Mouse (Mus musculus) ES-Bruce4 (cell line): ENCODE data around the gene Nrg3. TPM values are rescaled to one million over a fixed set of nuclear protein-coding genes. Genes with fewer than 3 reads are reported as not detected.

Source experiments
- H3K27ac ChIP-seq: 2 replicates; pipeline ENCODE4 v1.5.1; 2012; ENCODE audit warnings: low read length, inconsistent platforms; ENCODE audit not compliant: insufficient read depth
- H3K27me3 ChIP-seq: 2 replicates; pipeline ENCODE4 v1.6.1; 2012; ENCODE audit warnings: mild to moderate bottlenecking, low read length, inconsistent platforms; ENCODE audit not compliant: control insufficient read depth, poor library complexity, insufficient read depth, severe bottlenecking
- H3K36me3 ChIP-seq: 2 replicates; pipeline ENCODE4 v1.6.1; 2012; ENCODE audit warnings: inconsistent platforms, mild to moderate bottlenecking, low read length, moderate library complexity; ENCODE audit not compliant: control insufficient read depth, poor library complexity, insufficient read depth, severe bottlenecking
- H3K4me1 ChIP-seq: one replicate; pipeline ENCODE4 v1.8.1; 2011; ENCODE audit warnings: low read length; ENCODE audit not compliant: control insufficient read depth, insufficient read depth
- H3K4me3 ChIP-seq: 2 replicates; pipeline ENCODE4 v1.5.1; 2011; ENCODE audit warnings: low read depth, mild to moderate bottlenecking, low read length
- H3K9ac ChIP-seq: 2 replicates; pipeline ENCODE4 v1.6.1; 2012; ENCODE audit warnings: low read depth, mild to moderate bottlenecking, inconsistent platforms; ENCODE audit not compliant: poor library complexity, severe bottlenecking
- H3K9me3 ChIP-seq: replicated peaks from 2 replicates; pipeline ENCODE4 v1.6.1; 2012; ENCODE audit warnings: mild to moderate bottlenecking, low read length, inconsistent platforms; ENCODE audit not compliant: control insufficient read depth, poor library complexity, insufficient read depth, severe bottlenecking
- CTCF ChIP-seq: IDR thresholded peaks from one replicate; pipeline ENCODE4 v1.8.1; 2011; ENCODE audit warnings: low read depth, low read length
- EP300 ChIP-seq: IDR thresholded peaks from 2 replicates; pipeline ENCODE4 v1.6.1; 2011; ENCODE audit warnings: low read depth, low read length; ENCODE audit not compliant: insufficient read depth
- POLR2A ChIP-seq: IDR thresholded peaks from one replicate; pipeline ENCODE4 v1.8.1; 2011; ENCODE audit warnings: low read length; ENCODE audit not compliant: insufficient read depth
- polyA plus RNA-seq: library from polyadenylated mRNA; stranded (reverse); fragments of >200 nt; gene quantifications from 2 replicates; pipeline ENCODE4 v1.2.4, GENCODE M21; 2011; ENCODE audit warnings: low read depth; ENCODE audit not compliant: missing spikeins, insufficient read depth, insufficient read length

The Nrg3 gene
- polyA plus RNA-seq, 1 experiment = not detected

- Histone ChIP-seq H3K9me3 (no peaks in the 10 kb centered on the region), H3K4me3 (no peak overlapping the region), H3K27me3 (no peaks in the 10 kb centered on the region), H3K9ac (no peak overlapping the region), H3K27ac (no peak overlapping the region), H3K36me3 (no peaks in the 10 kb centered on the region), H3K4me1 (no peaks in the 10 kb centered on the region)
- no peak for TF ChIP-seq EP300
- no peak for TF ChIP-seq CTCF
- no peak for TF ChIP-seq POLR2A
Observed at GRCm38 (mm10) chr14:38629671-38630070, 843.2 kb downstream of the Nrg3 start.

GRCm38 (mm10) chr14:38628862-38629619, 843.8 kb downstream of the Nrg3 start:
- Histone ChIP-seq H3K27ac (no peak overlapping the region), H3K9ac (no peak overlapping the region)
- no peak for TF ChIP-seq CTCF
- TF ChIP-seq EP300 = no peak
- TF ChIP-seq POLR2A = no peak

GRCm38 (mm10) chr14:38616969-38617368, 855.9 kb downstream of the Nrg3 start:
- Histone ChIP-seq H3K9me3 (no peaks in the 10 kb centered on the region), H3K27ac (no peak overlapping the region), H3K9ac (no peak overlapping the region), H3K36me3 (no peaks in the 10 kb centered on the region), H3K4me3 (no peak overlapping the region), H3K4me1 (no peaks in the 10 kb centered on the region), H3K27me3 (no peaks in the 10 kb centered on the region)
- no peak for TF ChIP-seq CTCF
- TF ChIP-seq EP300 = no peak
- no peak for TF ChIP-seq POLR2A

More at GRCm38 (mm10) chr14:38628862-38629619, 843.8 kb downstream of the Nrg3 start:
- no peak overlapping the region for H3K4me3 ChIP-seq
- no peaks in the 10 kb centered on the region for H3K36me3 ChIP-seq
- H3K9me3 ChIP-seq = no peaks in the 10 kb centered on the region
- no peaks in the 10 kb centered on the region for H3K4me1 ChIP-seq
- no peaks in the 10 kb centered on the region for H3K27me3 ChIP-seq

GRCm38 (mm10) chr14:38597735-38598134, 875.2 kb downstream of the Nrg3 start:
- no peaks in the 10 kb centered on the region for H3K27me3 ChIP-seq
- no peak overlapping the region for H3K4me3 ChIP-seq
- TF ChIP-seq POLR2A = no peak
- TF ChIP-seq EP300 = no peak
- TF ChIP-seq CTCF = no peak
- no peak overlapping the region for H3K9ac ChIP-seq
- H3K36me3 ChIP-seq = no peaks in the 10 kb centered on the region
- no peaks in the 10 kb centered on the region for H3K4me1 ChIP-seq
- no peak overlapping the region for H3K27ac ChIP-seq
- H3K9me3 ChIP-seq = no peaks in the 10 kb centered on the region

GRCm38 (mm10) chr14:38594297-38594696, 878.6 kb downstream of the Nrg3 start:
- H3K4me1 ChIP-seq = no peaks in the 10 kb centered on the region
- H3K9me3 ChIP-seq = no peaks in the 10 kb centered on the region
- H3K27ac ChIP-seq = no peak overlapping the region
- TF ChIP-seq POLR2A = no peak
- TF ChIP-seq CTCF = no peak
- TF ChIP-seq EP300 = no peak
- H3K9ac ChIP-seq = no peak overlapping the region
- H3K4me3 ChIP-seq = no peak overlapping the region
- no peaks in the 10 kb centered on the region for H3K27me3 ChIP-seq
- H3K36me3 ChIP-seq = no peaks in the 10 kb centered on the region

GRCm38 (mm10) chr14:38576796-38577195, 896.1 kb downstream of the Nrg3 start:
- no peaks in the 10 kb centered on the region for H3K9me3 ChIP-seq
- H3K4me3 ChIP-seq = no peak overlapping the region
- no peaks in the 10 kb centered on the region for H3K36me3 ChIP-seq
- no peak overlapping the region for H3K9ac ChIP-seq
- no peak for TF ChIP-seq CTCF
- no peak for TF ChIP-seq POLR2A
- TF ChIP-seq EP300 = no peak
- no peaks in the 10 kb centered on the region for H3K4me1 ChIP-seq
- no peak overlapping the region for H3K27ac ChIP-seq
- H3K27me3 ChIP-seq = no peaks in the 10 kb centered on the region
